Mouse (Mus musculus) cerebellum, adult 11 months (tissue): ENCODE data around the gene Irgm1.
A peak's percentile ranks its signal among the peaks of the same experiment; 100 is the strongest.
"Not testable (repeated sequence)": the region's sequence is repeated elsewhere in the genome, so short reads cannot be mapped to it uniquely, and the experiment has no call there.

Source experiments
- DNase-seq: peaks from one replicate; pipeline ENCODE4 v3.0.0; 2022

Irgm1 gene

DNA sequence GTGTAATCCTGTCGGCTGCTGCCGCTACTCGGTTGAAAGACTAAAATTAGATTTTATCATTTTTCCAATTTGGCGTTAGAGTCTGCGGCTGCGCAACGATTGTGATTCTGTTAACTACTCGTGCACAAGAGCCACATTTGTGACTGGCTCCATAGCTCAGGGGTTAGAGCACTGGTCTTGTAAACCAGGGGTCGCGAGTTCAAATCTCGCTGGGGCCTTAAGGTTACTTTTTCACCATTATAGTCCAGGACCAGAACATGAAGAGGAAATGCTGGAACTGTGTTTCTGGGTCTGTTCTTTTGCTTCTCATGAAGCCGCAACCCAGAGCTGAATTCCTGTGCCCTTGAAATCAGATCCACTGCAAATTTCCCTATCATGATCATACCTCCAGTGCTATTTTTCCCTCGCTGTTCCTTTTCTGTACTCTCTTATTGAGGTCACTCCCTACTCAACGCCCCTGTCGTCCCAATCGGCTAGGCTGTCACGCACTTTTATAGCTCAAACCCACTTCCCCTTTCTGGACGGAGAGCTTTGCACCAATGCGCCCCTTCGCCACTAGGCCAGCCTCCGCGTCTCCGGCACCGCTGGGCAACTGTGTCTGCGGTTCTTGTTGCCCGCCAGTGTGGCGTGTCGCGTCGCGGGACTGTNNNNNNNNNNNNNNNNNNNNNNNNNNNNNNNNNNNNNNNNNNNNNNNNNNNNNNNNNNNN is 17.9 kb downstream of the Irgm1 start:
- DNase-seq, result peak; percentile 91

DNA sequence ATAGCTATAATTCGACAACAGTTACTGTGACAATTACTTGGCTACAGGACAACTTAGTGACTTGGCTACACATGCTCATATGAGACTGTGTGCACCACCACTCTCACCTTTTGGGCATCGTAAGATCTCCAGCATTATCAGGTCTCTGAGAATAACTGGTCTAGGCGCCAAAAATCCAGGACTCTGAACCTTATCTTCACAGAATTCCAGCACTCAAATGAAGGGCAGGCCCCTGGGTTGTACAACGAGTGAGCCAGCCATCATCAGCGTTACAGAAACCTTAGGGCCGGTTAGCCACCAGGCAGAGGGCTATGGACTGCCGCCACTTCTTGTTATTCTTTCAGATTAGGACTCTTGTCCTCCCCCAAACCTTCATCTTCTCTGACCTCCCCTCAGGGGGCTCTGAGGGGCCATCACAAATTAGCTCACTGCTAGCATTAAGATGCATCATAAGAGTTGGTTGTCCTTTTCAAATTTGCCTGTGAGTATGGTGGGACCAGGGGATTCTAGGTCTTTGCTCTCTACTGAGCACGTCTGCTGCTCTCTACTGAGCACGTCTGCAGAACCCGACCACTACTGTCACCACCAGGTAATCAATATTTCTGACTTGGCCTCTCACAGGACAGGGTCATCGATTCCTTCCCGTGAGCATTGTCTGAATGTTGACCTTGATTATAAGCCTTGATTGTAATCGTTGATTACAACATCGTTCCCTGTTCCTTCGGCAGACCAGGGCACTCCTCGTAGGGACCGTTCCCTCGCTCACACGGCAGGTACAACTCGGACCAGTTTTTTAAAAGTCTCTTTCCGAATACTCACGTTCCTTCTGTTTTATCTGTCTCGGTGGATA is 18.6 kb downstream of the Irgm1 start:
- no peak for DNase-seq

DNA sequence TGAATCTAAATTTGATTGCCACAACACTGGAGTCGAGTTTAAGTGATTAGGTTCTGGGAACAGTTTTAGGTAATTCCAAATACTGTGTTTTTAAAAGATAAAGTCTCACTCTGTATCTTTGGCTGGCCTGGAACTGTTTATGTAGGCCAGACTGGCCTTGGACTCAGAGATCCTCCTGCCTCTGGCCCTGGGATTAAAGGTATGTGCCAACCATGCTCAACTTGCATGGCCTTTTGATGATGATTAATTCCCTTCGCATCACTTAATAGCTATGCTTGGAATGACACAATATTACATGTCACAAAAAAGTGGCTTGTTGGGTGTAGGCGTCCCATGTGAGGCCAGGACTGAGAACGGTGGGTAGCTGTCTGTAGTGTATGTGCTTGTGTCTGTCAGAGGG is 19.3 kb downstream of the Irgm1 start:
- DNase-seq, result no peak

DNA sequence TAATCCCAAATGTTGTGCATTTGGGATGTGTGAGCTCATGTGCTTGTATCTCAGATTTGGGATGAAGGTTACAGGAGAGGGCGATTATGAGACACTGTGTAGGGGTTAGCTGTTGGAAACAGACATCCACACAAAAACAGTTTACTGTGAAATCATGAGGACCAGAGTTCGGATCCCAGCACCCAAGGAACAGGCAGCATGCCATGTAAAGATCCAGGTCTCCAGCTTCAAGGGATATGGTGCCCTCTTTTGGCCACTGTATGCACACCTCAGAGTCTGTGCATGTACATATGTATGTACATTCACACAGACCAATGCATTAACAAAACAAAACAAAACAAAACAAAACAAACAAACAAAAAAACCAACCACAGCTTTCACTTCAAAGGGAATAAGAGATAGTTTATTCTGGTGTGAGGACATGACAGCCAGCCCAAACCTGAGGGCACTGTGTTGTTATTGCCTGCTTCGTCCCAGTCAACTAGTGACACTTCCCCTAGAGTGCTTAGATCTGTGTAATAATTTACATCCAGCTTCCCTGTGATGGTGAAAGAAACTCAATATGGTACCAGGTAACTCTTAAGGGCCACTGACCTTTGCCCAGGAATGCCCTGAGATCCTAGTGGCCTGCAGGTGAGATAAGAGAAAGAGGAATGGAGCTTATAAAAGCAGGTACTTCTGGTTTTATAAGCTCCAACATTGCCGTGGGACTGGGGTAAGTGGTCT is 20.1 kb downstream of the Irgm1 start:
- no peak for DNase-seq

DNA sequence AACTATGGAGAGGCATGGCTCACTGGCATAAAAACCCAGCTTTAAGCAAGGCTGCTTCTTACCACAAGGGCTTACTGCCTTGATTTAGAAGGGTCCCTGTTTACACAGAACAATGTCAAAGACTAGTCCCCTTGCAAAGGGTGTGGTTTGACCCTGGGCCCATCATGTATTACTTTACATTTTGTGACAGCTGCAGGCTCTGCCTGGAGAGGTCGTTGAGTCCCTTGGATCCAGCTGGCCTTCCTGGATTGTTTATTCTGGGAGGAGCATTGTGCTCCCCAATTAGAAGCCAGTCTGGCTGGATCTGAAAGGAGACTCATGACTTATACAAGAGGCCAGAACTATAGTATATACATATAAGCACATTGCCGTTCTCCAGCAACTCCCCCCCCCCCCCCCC is 21.2 kb downstream of the Irgm1 start:
- DNase-seq, result no peak

DNA sequence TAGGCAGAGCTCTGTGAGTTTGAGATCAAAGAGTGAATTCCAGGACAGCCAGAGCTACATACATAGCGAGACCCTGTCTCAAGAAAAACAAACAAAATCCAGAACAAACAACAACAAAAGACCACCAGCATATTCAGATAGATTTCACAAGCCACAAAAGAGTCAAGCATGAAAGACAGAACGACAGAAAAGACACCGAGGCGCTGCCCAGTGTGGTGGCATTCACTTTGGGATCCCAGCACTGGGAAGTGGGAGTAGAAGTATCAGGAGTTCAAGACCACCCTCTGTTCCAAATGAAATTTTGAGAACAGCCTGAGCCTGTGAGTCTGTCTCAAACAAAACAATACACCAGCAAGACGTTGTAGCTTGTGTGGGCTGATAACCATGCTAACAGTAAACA is 24.6 kb downstream of the Irgm1 start:
- no peak for DNase-seq

DNA sequence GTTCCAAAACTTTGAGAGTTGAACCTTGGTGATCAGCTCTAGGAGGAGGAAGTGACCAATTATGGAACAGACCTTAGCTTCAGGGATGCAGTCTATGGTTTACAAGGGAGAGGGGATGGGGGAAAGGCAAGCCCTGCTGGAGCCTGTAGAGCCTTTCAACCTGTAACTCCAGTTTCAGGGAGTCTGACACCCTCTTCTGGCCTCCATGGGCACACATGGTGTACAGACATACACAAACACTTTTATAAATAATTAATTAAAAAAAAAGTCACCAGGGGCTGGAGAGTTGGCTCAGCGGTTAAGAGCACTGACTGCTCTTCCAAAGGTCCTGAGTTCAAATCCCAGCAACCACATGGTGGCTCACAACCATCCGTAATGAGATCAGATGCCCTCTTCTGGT is 25.1 kb downstream of the Irgm1 start:
- not testable (repeated sequence) for DNase-seq

DNA sequence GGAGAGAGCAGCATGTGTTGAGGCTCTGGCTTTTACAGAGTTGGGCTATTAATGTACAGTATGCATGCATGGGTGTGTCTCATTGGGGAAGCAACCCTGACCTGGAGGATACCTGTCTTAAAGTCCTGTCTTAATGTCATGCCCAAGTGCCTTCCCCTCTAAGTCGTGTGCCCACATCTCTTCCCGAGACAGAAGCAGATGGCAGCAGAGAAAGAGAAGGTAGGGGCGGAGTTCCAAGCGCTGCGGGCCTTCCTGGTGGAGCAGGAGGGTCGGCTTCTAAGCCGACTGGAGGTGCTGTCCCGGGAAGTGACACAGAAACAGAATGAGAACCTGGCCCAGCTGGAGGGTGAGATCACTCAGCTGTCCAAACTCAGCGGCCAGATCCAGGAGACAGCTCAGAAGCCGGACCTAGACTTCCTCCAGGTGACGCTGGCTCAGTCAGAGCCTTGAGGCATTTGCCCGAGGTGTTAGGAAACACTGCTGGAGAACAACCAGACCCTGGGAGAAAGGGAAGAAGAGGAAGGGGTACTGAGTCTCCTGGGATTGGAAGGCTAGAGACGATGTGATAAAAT is 26.2 kb downstream of the Irgm1 start:
- DNase-seq, result no peak

DNA sequence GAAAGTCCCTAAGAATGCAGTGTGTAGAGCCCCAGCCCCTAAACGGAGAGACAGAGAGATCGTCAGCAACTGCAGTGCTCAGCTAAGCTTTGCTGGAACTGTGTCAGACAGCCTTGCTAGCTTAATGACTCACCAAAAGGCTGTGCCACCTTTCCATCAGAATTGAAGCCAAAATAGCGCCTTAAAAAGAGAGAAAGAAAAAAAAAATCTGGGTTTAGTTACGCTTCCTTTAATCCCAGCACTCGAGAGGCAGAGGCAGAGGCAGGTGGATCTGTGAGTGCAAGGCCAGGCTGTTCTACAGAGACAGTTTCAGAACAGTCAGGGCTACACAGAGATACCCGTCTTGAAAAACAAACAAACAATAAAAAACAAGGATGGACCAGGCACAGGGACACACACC is 27.2 kb downstream of the Irgm1 start:
- no peak for DNase-seq

DNA sequence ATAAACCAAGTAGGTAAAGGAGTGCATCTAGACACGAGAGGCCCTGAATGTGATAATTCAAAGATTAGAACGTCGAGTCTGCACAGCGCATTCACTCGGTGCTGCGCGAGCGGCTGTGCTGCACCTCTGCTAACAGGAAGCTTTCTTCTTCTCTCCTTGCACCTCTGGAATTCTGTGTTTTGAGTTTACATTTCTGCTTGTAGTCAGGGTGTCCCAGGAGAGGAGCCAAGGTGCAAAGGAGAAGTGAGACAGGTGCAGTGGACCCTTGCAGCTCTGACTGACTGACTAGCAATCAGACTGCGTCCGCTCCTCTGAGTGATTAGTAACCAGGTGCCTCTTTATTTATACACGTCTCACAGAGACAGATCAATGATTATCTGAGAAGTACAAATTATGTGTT is 28.3 kb downstream of the Irgm1 start:
- DNase-seq, result no peak

DNA sequence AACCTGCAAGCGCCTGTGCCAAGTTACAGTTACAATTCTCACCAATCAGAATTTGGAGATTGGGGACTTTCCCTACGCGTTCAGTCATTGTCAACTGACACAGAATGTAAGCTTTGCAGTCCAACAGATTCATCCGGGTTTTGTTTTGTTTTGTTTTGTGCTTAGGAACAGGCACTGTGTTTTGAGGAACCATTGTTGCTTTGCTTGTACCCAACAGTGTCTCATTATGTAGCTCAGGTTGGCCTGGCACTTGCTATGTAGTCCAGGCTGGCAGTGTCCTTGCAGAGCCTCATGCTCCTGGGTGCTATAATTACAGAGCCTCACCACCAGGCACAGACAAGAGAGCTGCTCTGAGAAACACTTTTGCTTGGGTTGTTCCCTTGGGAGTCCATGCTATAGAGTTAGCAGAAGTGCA is 29.1 kb downstream of the Irgm1 start:
- DNase-seq, result no peak

DNA sequence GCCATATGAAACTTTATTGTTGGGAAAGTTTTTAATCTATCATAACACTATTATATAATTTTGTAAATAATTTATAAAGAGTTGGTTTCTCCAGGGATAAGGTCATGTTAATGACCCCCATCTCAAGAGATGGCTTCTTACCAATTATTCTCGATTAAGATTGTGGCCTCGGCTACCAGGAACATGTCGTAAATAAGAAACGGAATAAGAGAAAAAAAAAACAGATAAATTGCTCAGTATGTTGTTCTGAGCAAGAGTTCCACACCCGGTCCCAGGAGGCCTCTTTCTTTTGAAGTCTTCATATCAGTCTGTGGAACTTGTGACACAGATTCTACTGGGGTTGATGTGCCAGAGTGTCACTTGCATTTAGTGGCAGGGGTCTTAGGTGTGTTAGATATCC is 30.3 kb downstream of the Irgm1 start:
- DNase-seq, result no peak

DNA sequence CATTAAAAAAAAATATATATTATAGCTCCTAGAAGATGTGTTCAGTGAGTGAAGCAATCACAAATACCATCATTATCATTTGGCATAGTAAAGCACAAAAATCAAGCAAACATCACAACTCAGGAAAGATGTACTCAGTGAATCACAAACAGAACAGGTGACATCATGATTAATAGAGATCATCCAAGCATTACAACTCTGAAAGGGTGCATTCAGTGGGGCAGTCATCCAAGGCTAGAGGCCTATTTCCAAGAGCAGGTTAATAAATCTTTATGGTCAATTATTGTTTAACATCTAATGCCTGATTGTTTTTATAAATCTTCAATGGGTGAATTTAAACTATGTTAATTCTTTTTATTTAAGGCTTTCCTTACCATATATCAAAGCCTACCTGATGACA is 30.7 kb downstream of the Irgm1 start:
- no peak for DNase-seq

DNA sequence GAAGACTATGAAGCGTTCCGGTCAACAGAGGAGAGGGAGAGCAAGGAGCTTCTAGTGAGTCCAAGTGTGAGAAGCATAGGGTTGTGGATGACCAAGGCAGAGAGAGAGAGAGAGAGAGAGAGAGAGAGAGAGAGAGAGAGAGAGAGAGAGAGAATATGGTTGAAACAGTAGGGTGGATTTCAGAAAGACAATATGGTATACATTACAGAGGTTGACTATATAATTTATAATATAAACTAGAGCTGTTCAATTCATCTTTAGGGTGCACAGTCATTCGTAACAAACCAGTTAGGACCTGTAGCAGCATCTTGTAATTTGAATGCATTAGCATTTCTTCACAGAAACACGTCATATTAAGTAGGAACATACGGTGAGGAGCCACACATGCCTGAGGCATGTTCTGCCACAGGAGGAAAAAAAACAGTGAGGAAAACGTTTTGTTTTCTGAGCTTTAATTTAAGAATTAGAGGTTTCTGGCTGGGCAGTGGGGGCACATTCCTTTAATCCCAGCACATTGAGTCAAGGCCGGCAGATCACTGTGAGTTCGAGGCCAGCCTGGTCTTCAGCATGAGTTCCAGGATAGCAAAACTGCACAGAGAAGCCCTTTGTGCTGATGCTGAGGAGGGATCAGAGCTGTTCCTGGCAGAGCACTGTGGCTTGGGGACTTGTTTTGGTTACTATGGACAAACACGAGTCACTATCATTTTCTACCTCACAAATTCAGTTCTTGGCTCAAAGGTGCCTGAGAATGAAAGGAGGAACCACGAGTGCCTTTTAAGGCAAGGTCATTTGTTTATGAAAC is 32.4 kb downstream of the Irgm1 start:
- no peak for DNase-seq

DNA sequence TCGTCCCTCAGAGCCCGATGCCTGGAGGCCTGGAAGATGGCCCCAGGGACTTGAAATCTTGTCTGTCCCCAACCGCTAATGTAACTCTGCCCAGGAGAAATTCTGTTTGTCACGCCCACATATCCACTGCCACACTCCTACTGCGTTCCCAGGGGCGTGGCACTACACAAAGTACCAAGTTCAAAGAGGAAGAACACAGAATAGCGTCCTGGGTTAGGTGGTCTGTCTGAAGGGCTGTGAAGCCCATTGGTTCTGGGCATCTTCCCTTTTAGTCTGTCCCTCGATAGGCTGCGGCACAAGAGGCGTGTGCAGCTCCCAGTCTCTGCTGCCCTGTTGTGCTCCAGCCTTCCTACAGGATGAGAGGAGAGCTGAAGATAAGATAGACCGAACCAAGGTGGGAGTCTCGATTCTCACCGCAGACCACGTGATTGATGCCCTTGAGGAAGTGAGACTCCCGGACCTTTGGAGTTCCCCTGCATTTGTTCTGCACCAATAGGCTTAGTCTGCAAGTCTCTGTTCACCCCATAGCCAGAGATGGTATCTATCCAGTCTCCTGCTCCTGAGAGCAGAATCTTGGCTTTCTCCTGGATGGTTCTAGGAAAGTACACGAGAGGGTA is 33.2 kb downstream of the Irgm1 start:
- no peak for DNase-seq

DNA sequence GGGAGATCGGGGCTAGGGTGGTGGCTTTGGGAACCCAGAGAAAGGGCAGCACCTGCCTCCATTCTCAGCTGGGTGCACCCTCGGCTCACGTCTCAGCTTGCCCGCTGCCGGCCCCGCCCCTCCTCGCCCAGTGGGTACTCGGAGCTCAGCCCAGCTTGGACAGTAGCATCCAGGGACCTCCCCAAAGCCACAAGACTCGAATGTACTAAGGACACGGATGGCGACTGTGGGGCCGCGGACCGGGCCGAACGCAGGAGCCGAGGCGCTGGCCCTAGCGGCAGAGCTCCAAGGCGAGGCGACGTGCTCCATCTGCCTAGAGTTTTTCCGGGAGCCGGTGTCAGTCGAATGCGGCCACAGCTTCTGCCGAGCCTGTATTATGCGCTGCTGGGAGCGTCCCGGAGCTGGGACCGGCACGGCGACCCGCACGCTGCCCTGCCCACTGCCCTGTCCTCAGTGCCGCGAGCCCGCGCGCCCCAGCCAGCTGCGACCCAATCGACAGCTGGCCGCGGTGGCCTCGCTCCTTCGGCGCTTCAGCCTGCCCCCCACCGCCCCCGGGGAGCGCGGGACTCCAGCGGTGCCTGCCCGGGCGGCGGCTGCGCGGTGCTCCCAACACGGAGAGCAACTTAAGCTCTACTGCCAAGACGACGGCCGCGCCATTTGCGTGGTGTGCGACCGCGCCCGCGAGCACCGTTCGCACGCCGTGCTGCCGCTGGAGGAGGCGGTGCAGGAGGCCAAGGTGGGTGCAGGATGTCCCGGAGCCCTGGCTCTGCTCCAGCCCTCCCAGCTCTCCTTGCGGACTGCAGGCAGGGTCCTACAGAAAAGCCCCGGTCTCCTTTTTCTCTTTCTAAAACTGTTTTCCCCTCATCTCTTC is 33.9 kb downstream of the Irgm1 start:
- DNase-seq, result peak; percentile 65

DNA sequence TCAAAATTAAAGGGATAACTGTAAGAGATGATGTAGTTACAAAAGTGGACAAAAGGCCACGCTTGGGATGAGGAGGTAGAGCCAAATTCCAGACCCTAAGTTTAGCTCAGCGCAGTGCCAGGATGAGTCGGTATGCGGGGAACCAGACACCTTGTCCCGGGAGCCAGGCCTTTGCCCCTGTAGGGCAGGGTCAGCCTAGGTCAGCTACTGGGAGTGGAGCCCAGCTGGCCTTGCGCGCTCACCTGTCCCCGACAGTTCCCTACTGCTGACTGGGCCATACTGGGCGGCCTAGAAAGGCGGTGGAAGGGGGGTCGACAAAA is 34.5 kb downstream of the Irgm1 start:
- DNase-seq, result no peak

DNA sequence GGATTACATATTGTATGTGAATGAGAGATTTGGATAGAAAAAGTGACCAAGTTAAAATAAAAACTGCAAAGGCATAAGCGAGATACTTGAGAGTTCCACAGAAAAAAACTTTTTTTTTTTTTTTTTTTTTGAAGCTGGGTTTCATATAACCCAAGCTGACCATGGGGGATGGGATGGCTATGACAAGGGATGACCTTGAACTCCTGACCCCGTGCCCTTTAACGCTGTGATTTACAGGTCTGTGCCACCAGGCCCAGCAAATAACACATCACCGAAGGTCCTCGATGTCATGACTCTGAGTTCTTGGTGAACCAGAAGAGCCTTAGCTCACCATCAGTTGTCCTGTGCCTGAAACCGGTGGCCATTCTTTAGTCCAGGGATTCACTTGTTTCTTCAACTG is 35.6 kb downstream of the Irgm1 start:
- no peak for DNase-seq

DNA sequence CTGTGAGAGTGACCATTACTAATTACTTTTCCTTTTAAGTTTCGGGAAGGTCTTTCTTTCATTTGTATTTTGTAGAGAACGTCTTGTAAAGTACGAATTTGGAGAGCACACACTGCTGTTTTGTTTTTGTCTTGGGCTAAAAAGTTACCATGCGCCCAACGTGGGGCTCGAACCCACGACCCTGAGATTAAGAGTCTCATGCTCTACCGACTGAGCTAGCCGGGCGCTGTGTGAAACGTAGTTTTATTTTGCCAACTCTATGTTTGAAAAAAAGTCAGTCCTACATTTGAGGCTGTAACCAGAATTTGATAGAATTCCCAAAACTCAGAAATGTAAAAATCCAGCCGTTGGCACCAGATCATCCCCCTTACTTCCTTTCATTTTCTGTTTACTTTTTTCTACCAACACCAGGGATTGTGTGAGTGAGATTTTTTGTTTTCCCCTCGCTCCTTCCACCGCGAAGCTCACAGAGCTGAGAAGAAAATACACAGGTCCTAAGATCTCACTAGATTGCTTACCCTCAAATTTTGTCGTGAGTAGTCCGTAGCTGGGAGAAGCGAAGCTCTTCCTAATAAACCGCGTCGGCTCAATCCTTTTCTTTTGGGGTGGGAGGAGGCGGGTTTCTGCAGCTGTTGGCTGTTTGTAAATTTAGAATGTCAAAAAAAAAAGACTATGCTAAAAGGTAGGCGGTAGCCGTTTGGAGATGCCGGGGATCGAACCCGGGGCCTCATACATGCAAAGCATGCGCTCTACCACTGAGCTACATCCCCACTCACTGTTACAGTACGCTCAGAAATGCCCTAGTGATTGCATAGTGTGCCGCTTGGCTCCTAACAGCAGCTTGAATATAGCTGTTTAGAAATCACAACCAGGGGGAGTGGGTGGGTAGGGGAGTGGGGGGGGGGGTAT is 37.5 kb downstream of the Irgm1 start:
- DNase-seq, result peak; percentile 88

DNA sequence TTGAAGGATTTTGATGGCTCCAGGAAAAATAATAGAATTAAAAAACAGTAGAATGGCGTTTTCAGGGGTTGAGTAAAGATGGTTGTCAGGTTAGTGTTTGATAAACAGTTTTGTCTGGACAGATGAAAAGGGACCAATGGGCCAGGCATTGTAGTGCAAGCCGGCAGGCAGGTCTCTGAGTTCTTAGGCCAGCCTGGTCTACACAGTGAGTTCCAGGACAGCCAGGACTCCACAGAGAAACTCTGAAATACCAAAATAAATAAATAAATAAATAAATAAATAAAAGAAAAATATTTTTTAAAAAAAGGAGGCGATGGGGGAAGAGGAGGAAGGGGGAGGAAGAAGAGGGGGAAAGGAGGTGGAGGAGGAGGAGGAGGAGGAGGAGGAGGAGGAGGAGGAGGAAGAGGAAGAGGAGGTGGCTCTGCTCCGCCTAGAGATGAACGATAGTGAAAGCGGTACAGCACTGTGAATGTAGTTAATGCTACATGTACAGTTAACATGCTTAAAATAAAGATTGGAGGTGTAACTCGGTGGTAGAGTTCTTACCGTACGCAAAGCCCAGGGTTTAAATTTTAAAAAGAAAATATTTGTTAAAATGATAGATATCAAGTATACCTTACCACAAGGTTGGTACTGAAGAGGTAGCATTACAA is 38.3 kb downstream of the Irgm1 start:
- DNase-seq, result no peak
